Mouse (Mus musculus): ENCODE results near the gene Sfxn3. TPM values are rescaled to one million over a fixed set of nuclear protein-coding genes. Genes with fewer than 3 reads are reported as not detected.

Gene Sfxn3
- polyA plus RNA-seq, 1 experiment from 2014 or later = 26.7 TPM

GRCm38 (mm10) chr19:45045651-45046050 lies 1.7 kb upstream of the Sfxn3 start, which contains the start of gene Pdzd7:
Gene Pdzd7, minus strand, starts transcription at chr19:45045717.
- Histone ChIP-seq H3K4me1 (replicated peaks; ENCODE audit: control insufficient read depth, insufficient read depth) (0 out of 2 replicates have a peak, but pooled peaks cover 3% of the 10 kb centered on the region), H3K27me3 (ENCODE audit: control insufficient read depth, insufficient read depth, low read length) (no peaks in the 10 kb centered on the region), H3K27ac (replicated peaks) (peak within 1 kb of the TSS; percentile 98), H3K9me3 (ENCODE audit: control insufficient read depth, low read length) (no peaks in the 10 kb centered on the region), H3K4me3 (ENCODE audit: low read depth, low read length) (peak within 1 kb of the TSS; percentile 51), H3K36me3 (ENCODE audit: control insufficient read depth, insufficient read depth, low read length) (0 out of 2 replicates have a peak, but pooled peaks cover 2% of the 10 kb centered on the region), H3K4me2 (replicated peaks; ENCODE audit: low read depth) (peak within 1 kb of the TSS; percentile 77), H3K9ac (ENCODE audit: low read length) (peak within 1 kb of the TSS; percentile 28; the same call in 1 of the 2 replicates)
- TF ChIP-seq CTCF (IDR thresholded peaks at IDR 0.05; ENCODE audit: low read depth) (no peak), EP300 (optimal IDR thresholded peaks at IDR 0.05) (no peak)
- DNase-seq (ENCODE audit: low spot score) = no peak
- ATAC-seq (ENCODE audit: low FRiP score, low TSS enrichment) = no peak
- 74% methylated on average over 5 of the region's 5 CpGs for WGBS

GRCm38 (mm10) chr19:45046523-45047321 lies 581 bp upstream of the Sfxn3 start:
- Histone ChIP-seq H3K9me3 (ENCODE audit: control insufficient read depth, low read length) (no peaks in the 10 kb centered on the region), H3K27ac (replicated peaks) (peak overlapping the region; percentile 98), H3K9ac (ENCODE audit: low read length) (peak overlapping the region; percentile 28), H3K4me3 (ENCODE audit: low read depth, low read length) (peak overlapping the region; percentile 51), H3K27me3 (ENCODE audit: control insufficient read depth, insufficient read depth, low read length) (no peaks in the 10 kb centered on the region), H3K36me3 (ENCODE audit: control insufficient read depth, insufficient read depth, low read length) (peaks cover 8% of the 10 kb centered on the region; the same call in 1 of the 2 replicates), H3K4me2 (replicated peaks; ENCODE audit: low read depth) (peak overlapping the region; percentile 77), H3K4me1 (replicated peaks; ENCODE audit: control insufficient read depth, insufficient read depth) (0 out of 2 replicates have a peak, but pooled peaks cover 3% of the 10 kb centered on the region)
- TF ChIP-seq CTCF (IDR thresholded peaks at IDR 0.05; ENCODE audit: low read depth) (peak; percentile 36), EP300 (optimal IDR thresholded peaks at IDR 0.05) (no peak)
- WGBS = 1% methylated on average over 34 of the region's 34 CpGs
- ATAC-seq (ENCODE audit: low FRiP score, low TSS enrichment) = peak; percentile 46
- peak; percentile 92 for DNase-seq (ENCODE audit: low spot score)

GRCm38 (mm10) chr19:45047935-45048643 lies 786 bp downstream of the Sfxn3 start:
- Histone ChIP-seq H3K4me3 (ENCODE audit: low read depth, low read length) (peak overlapping the region; percentile 51), H3K27ac (replicated peaks) (peak overlapping the region; percentile 98), H3K9ac (ENCODE audit: low read length) (peak overlapping the region; percentile 70), H3K9me3 (ENCODE audit: control insufficient read depth, low read length) (no peaks in the 10 kb centered on the region), H3K36me3 (ENCODE audit: control insufficient read depth, insufficient read depth, low read length) (peaks cover 14% of the 10 kb centered on the region; the same call in 1 of the 2 replicates), H3K4me1 (replicated peaks; ENCODE audit: control insufficient read depth, insufficient read depth) (0 out of 2 replicates have a peak, but pooled peaks cover 3% of the 10 kb centered on the region), H3K4me2 (replicated peaks; ENCODE audit: low read depth) (peak overlapping the region; percentile 77), H3K27me3 (ENCODE audit: control insufficient read depth, insufficient read depth, low read length) (no peaks in the 10 kb centered on the region)
- no peak for TF ChIP-seq EP300 (optimal IDR thresholded peaks at IDR 0.05)
- DNase-seq (ENCODE audit: low spot score) = peak; percentile 85
- WGBS = 6% methylated on average over 11 of the region's 11 CpGs
- peak; percentile 91 for ATAC-seq (ENCODE audit: low FRiP score, low TSS enrichment)

- H3K27me3 ChIP-seq (ENCODE audit: control insufficient read depth, insufficient read depth, low read length) = no peaks in the 10 kb centered on the region
- H3K4me2 ChIP-seq (replicated peaks; ENCODE audit: low read depth) = peak overlapping the region; percentile 77
- peak overlapping the region; percentile 51 for H3K4me3 ChIP-seq (ENCODE audit: low read depth, low read length)
- peaks cover 14% of the 10 kb centered on the region; the same call in 1 of the 2 replicates for H3K36me3 ChIP-seq (ENCODE audit: control insufficient read depth, insufficient read depth, low read length)
- TF ChIP-seq EP300 (optimal IDR thresholded peaks at IDR 0.05) (no peak), CTCF (IDR thresholded peaks at IDR 0.05; ENCODE audit: low read depth) (no peak)
- DNase-seq (ENCODE audit: low spot score) (no peak), ATAC-seq (ENCODE audit: low FRiP score, low TSS enrichment) (no peak)
- no peaks in the 10 kb centered on the region for H3K9me3 ChIP-seq (ENCODE audit: control insufficient read depth, low read length)
- 71% methylated on average over 12 of the region's 12 CpGs for WGBS
- 0 out of 2 replicates have a peak, but pooled peaks cover 3% of the 10 kb centered on the region for H3K4me1 ChIP-seq (replicated peaks; ENCODE audit: control insufficient read depth, insufficient read depth)
- peak overlapping the region; percentile 70 for H3K9ac ChIP-seq (ENCODE audit: low read length)
- peak overlapping the region; percentile 98 for H3K27ac ChIP-seq (replicated peaks)
These were observed 1.5 kb downstream of the Sfxn3 start for GRCm38 (mm10) chr19:45048644-45049365.

- no peak overlapping the region for H3K4me3 ChIP-seq (ENCODE audit: low read depth, low read length)
- no peaks in the 10 kb centered on the region for H3K27me3 ChIP-seq (ENCODE audit: control insufficient read depth, insufficient read depth, low read length)
- 0 out of 2 replicates have a peak, but pooled peaks cover 3% of the 10 kb centered on the region for H3K4me1 ChIP-seq (replicated peaks; ENCODE audit: control insufficient read depth, insufficient read depth)
- DNase-seq (ENCODE audit: low spot score) (no peak), ATAC-seq (ENCODE audit: low FRiP score, low TSS enrichment) (no peak)
- H3K9me3 ChIP-seq (ENCODE audit: control insufficient read depth, low read length) = no peaks in the 10 kb centered on the region
- no peak overlapping the region for H3K4me2 ChIP-seq (replicated peaks; ENCODE audit: low read depth)
- 72% methylated on average over 9 of the region's 9 CpGs for WGBS
- TF ChIP-seq CTCF (IDR thresholded peaks at IDR 0.05; ENCODE audit: low read depth) = no peak
- no peak for TF ChIP-seq EP300 (optimal IDR thresholded peaks at IDR 0.05)
- H3K27ac ChIP-seq (replicated peaks) = no peak overlapping the region
- no peak overlapping the region for H3K9ac ChIP-seq (ENCODE audit: low read length)
- H3K36me3 ChIP-seq (ENCODE audit: control insufficient read depth, insufficient read depth, low read length) = peaks cover 14% of the 10 kb centered on the region; the same call in 1 of the 2 replicates
These were observed 2.2 kb downstream of the Sfxn3 start for GRCm38 (mm10) chr19:45049523-45049922.
